Mouse (Mus musculus): ENCODE data around the gene Gzmk. TPM values are rescaled to one million over a fixed set of nuclear protein-coding genes. Genes with fewer than 3 reads are reported as not detected.
"Not testable (repeated sequence)": the region's sequence is repeated elsewhere in the genome, so short reads cannot be mapped to it uniquely, and the experiment has no call there.

Gzmk gene
- polyA plus RNA-seq, 1 experiment from 2014 or later = not detected

GRCm38 (mm10) chr13:113257190-113257589 is 31.5 kb upstream of the Gzmk start:
- no peaks in the 10 kb centered on the region for H3K4me1 ChIP-seq (ENCODE audit: control insufficient read depth, insufficient read depth, low read length)
- H3K4me2 ChIP-seq (ENCODE audit: low read depth, low read length) = no peak overlapping the region
- H3K9me3 ChIP-seq (ENCODE audit: control insufficient read depth, low read length) = no peaks in the 10 kb centered on the region
- H3K4me3 ChIP-seq (ENCODE audit: low read depth, low read length) = no peak overlapping the region
- H3K9ac ChIP-seq (ENCODE audit: low read depth, low read length) = no peak overlapping the region
- no peak overlapping the region for H3K27ac ChIP-seq (replicated peaks; ENCODE audit: low read depth, low read length)
- no peaks in the 10 kb centered on the region for H3K27me3 ChIP-seq (replicated peaks; ENCODE audit: control insufficient read depth, insufficient read depth, low read length)
- no peaks in the 10 kb centered on the region for H3K36me3 ChIP-seq (ENCODE audit: control insufficient read depth, insufficient read depth, low read length)
- WGBS = 50% methylated on average over 5 of the region's 5 CpGs
- ATAC-seq (ENCODE audit: low read depth) (no peak), DNase-seq (ENCODE audit: low spot score) (no peak)

GRCm38 (mm10) chr13:113256766-113257165 is 31.1 kb upstream of the Gzmk start:
- Histone ChIP-seq H3K4me3 (ENCODE audit: low read depth, low read length) (no peak overlapping the region), H3K9me3 (ENCODE audit: control insufficient read depth, low read length) (no peaks in the 10 kb centered on the region), H3K9ac (ENCODE audit: low read depth, low read length) (no peak overlapping the region), H3K36me3 (ENCODE audit: control insufficient read depth, insufficient read depth, low read length) (no peaks in the 10 kb centered on the region), H3K4me2 (ENCODE audit: low read depth, low read length) (no peak overlapping the region), H3K27me3 (replicated peaks; ENCODE audit: control insufficient read depth, insufficient read depth, low read length) (no peaks in the 10 kb centered on the region), H3K4me1 (ENCODE audit: control insufficient read depth, insufficient read depth, low read length) (no peaks in the 10 kb centered on the region), H3K27ac (replicated peaks; ENCODE audit: low read depth, low read length) (no peak overlapping the region)
- ATAC-seq (ENCODE audit: low read depth) = no peak
- DNase-seq (ENCODE audit: low spot score) = no peak
- 93% methylated on average over 2 of the region's 2 CpGs for WGBS

GRCm38 (mm10) chr13:113252580-113252979 is 26.9 kb upstream of the Gzmk start:
- not testable (repeated sequence) for H3K4me3 ChIP-seq (ENCODE audit: low read depth, low read length); H3K36me3 ChIP-seq (ENCODE audit: control insufficient read depth, insufficient read depth, low read length); H3K27me3 ChIP-seq (replicated peaks; ENCODE audit: control insufficient read depth, insufficient read depth, low read length); H3K9me3 ChIP-seq (ENCODE audit: control insufficient read depth, low read length); DNase-seq (ENCODE audit: low spot score); H3K9ac ChIP-seq (ENCODE audit: low read depth, low read length); H3K4me1 ChIP-seq (ENCODE audit: control insufficient read depth, insufficient read depth, low read length); H3K27ac ChIP-seq (replicated peaks; ENCODE audit: low read depth, low read length); H3K4me2 ChIP-seq (ENCODE audit: low read depth, low read length); ATAC-seq (ENCODE audit: low read depth)
- 76% methylated on average over 6 of the region's 7 CpGs for WGBS

DNA sequence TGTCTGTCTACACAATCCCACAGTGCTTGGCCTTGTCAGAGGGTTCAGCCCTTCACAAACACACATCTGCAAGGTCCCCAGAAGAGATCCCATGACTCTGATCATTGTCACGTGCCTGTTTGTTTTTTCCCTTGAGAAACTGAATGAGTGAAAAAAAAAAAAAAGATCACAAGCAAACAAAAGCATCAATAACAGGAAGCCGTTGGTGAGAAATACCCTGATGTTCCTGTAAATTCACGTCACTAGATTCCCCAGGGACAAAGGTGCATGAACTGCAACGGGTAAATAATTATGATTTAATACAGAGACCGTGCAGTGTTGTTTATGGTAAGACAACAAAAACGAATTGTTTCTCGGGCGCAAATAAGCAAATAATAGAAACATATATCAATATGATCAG is 19.3 kb upstream of the Gzmk start:
- Histone ChIP-seq H3K4me2 (ENCODE audit: low read depth, low read length) (no peak overlapping the region), H3K4me1 (ENCODE audit: control insufficient read depth, insufficient read depth, low read length) (no peaks in the 10 kb centered on the region), H3K9ac (ENCODE audit: low read depth, low read length) (no peak overlapping the region), H3K4me3 (ENCODE audit: low read depth, low read length) (no peak overlapping the region), H3K9me3 (ENCODE audit: control insufficient read depth, low read length) (no peaks in the 10 kb centered on the region), H3K36me3 (ENCODE audit: control insufficient read depth, insufficient read depth, low read length) (no peaks in the 10 kb centered on the region), H3K27ac (replicated peaks; ENCODE audit: low read depth, low read length) (no peak overlapping the region), H3K27me3 (replicated peaks; ENCODE audit: control insufficient read depth, insufficient read depth, low read length) (no peaks in the 10 kb centered on the region)
- no peak for ATAC-seq (ENCODE audit: low read depth)
- no peak for DNase-seq (ENCODE audit: low spot score)
- WGBS = 71% methylated on average over 8 of the region's 8 CpGs

- H3K9ac ChIP-seq (ENCODE audit: low read depth, low read length) = no peak overlapping the region
- H3K9me3 ChIP-seq (ENCODE audit: control insufficient read depth, low read length) = no peaks in the 10 kb centered on the region
- no peak overlapping the region for H3K4me2 ChIP-seq (ENCODE audit: low read depth, low read length)
- H3K36me3 ChIP-seq (ENCODE audit: control insufficient read depth, insufficient read depth, low read length) = no peaks in the 10 kb centered on the region
- H3K4me3 ChIP-seq (ENCODE audit: low read depth, low read length) = no peak overlapping the region
- H3K27ac ChIP-seq (replicated peaks; ENCODE audit: low read depth, low read length) = no peak overlapping the region
- ATAC-seq (ENCODE audit: low read depth) = no peak
- no peaks in the 10 kb centered on the region for H3K27me3 ChIP-seq (replicated peaks; ENCODE audit: control insufficient read depth, insufficient read depth, low read length)
- H3K4me1 ChIP-seq (ENCODE audit: control insufficient read depth, insufficient read depth, low read length) = no peaks in the 10 kb centered on the region
- DNase-seq (ENCODE audit: low spot score) = no peak
- WGBS = 48% methylated on average over 6 of the region's 6 CpGs
Measured at GRCm38 (mm10) chr13:113242129-113242528, 16.4 kb upstream of the Gzmk start.

DNA sequence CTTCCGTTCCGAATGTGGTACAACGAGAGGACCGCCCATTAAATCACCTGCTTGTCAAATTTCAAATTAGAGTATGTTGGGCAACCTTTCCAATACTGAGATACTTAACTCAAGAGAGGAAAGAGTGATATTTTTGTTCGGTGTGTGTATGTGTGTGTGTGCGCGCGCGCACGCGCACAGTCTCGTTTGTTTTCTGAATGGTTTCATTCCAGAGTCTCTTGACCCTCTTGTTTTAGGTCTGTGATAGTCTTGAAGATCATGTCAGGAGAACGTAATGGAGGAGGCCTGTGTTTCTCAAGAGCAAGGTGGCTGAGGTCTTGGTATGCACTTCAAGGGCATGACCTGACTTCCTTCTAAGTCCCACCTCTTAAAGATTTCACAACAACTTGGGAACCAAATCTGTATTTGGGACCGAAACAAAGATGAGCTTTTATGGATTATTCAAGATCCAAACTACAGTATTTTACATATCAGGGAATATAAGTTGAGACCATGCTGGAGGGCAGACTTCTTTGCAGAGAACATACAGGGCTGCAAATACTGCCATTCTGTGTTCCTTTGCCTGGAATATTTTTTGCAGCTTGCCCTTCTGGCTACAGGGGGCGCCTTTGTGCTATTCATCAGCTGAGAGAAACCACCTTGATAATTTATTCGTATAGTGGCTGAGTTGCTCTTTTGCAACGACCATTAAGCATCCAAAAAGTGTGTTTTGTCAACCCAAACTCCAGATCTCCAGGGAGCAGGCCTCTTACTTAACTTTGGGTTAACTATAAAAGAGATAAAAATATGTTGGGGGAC is 2.2 kb upstream of the Gzmk start:
- Histone ChIP-seq H3K27ac (replicated peaks; ENCODE audit: low read depth, low read length) (no peak overlapping the region), H3K4me2 (ENCODE audit: low read depth, low read length) (no peak overlapping the region), H3K4me3 (ENCODE audit: low read depth, low read length) (no peak overlapping the region), H3K9me3 (ENCODE audit: control insufficient read depth, low read length) (no peaks in the 10 kb centered on the region), H3K36me3 (ENCODE audit: control insufficient read depth, insufficient read depth, low read length) (no peaks in the 10 kb centered on the region), H3K9ac (ENCODE audit: low read depth, low read length) (no peak overlapping the region), H3K4me1 (ENCODE audit: control insufficient read depth, insufficient read depth, low read length) (no peaks in the 10 kb centered on the region), H3K27me3 (replicated peaks; ENCODE audit: control insufficient read depth, insufficient read depth, low read length) (no peaks in the 10 kb centered on the region)
- ATAC-seq (ENCODE audit: low read depth) (no peak), DNase-seq (ENCODE audit: low spot score) (no peak)
- WGBS = 83% methylated on average over 17 of the region's 17 CpGs

DNA sequence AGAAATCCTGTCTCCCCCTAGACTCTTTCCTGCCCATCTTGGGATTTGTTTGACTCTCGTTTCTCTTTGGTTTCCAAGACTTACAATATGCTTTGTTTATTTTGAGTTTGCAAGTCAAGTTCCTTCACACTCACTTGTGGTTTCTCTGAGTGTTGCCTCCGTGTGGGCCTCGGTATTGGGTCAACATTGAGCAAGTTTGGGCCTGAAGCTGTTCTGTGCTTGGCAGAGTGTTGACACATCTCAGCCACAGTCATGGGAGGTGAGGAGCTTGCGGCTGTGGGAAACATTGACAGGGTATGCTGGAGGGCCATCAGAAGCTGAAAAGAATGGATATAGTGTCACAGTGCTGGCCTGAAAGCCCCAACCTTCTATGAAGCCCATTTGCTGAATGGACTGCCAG is 1.4 kb upstream of the Gzmk start:
- H3K4me2 ChIP-seq (ENCODE audit: low read depth, low read length) = no peak overlapping the region
- H3K9ac ChIP-seq (ENCODE audit: low read depth, low read length) = no peak overlapping the region
- H3K4me1 ChIP-seq (ENCODE audit: control insufficient read depth, insufficient read depth, low read length) = peaks cover 6% of the 10 kb centered on the region; the same call in 1 of the 2 replicates
- no peaks in the 10 kb centered on the region for H3K9me3 ChIP-seq (ENCODE audit: control insufficient read depth, low read length)
- no peak overlapping the region for H3K4me3 ChIP-seq (ENCODE audit: low read depth, low read length)
- no peaks in the 10 kb centered on the region for H3K36me3 ChIP-seq (ENCODE audit: control insufficient read depth, insufficient read depth, low read length)
- no peak overlapping the region for H3K27ac ChIP-seq (replicated peaks; ENCODE audit: low read depth, low read length)
- ATAC-seq (ENCODE audit: low read depth) (no peak), DNase-seq (ENCODE audit: low spot score) (peak; percentile 29)
- WGBS = 58% methylated on average over 4 of the region's 4 CpGs
- no peaks in the 10 kb centered on the region for H3K27me3 ChIP-seq (replicated peaks; ENCODE audit: control insufficient read depth, insufficient read depth, low read length)

GRCm38 (mm10) chr13:113224105-113224504 is 1.6 kb downstream of the Gzmk start:
- H3K9ac ChIP-seq (ENCODE audit: low read depth, low read length) = no peak overlapping the region
- peak; percentile 85 for DNase-seq (ENCODE audit: low spot score)
- no peaks in the 10 kb centered on the region for H3K36me3 ChIP-seq (ENCODE audit: control insufficient read depth, insufficient read depth, low read length)
- H3K4me1 ChIP-seq (ENCODE audit: control insufficient read depth, insufficient read depth, low read length) = peaks cover 9% of the 10 kb centered on the region; the same call in 1 of the 2 replicates
- peak overlapping the region; percentile 23; the same call in 1 of the 2 replicates for H3K4me2 ChIP-seq (ENCODE audit: low read depth, low read length)
- H3K27me3 ChIP-seq (replicated peaks; ENCODE audit: control insufficient read depth, insufficient read depth, low read length) = no peaks in the 10 kb centered on the region
- no peak overlapping the region for H3K4me3 ChIP-seq (ENCODE audit: low read depth, low read length)
- 10% methylated on average over 2 of the region's 2 CpGs for WGBS
- no peaks in the 10 kb centered on the region for H3K9me3 ChIP-seq (ENCODE audit: control insufficient read depth, low read length)
- no peak overlapping the region for H3K27ac ChIP-seq (replicated peaks; ENCODE audit: low read depth, low read length)
- ATAC-seq (ENCODE audit: low read depth) = peak; percentile 33; the same call in 1 of the 2 replicates

GRCm38 (mm10) chr13:113221851-113222250 is 3.9 kb downstream of the Gzmk start:
- Histone ChIP-seq H3K4me3 (ENCODE audit: low read depth, low read length) (no peak overlapping the region), H3K36me3 (ENCODE audit: control insufficient read depth, insufficient read depth, low read length) (no peaks in the 10 kb centered on the region), H3K4me1 (ENCODE audit: control insufficient read depth, insufficient read depth, low read length) (peaks cover 9% of the 10 kb centered on the region; the same call in 1 of the 2 replicates), H3K27ac (replicated peaks; ENCODE audit: low read depth, low read length) (no peak overlapping the region), H3K9ac (ENCODE audit: low read depth, low read length) (no peak overlapping the region), H3K27me3 (replicated peaks; ENCODE audit: control insufficient read depth, insufficient read depth, low read length) (no peaks in the 10 kb centered on the region), H3K9me3 (ENCODE audit: control insufficient read depth, low read length) (no peaks in the 10 kb centered on the region), H3K4me2 (ENCODE audit: low read depth, low read length) (no peak overlapping the region)
- WGBS = 74% methylated on average over 6 of the region's 6 CpGs
- ATAC-seq (ENCODE audit: low read depth) (no peak), DNase-seq (ENCODE audit: low spot score) (no peak)

Data from embryonic facial prominence, embryonic 14.5 days (tissue).